Mouse (Mus musculus) naive thymus-derived CD4-positive, alpha-beta T cell, adult 2 months (primary cell): Measurements from ENCODE around the gene Chd5.
A peak's percentile ranks its signal among the peaks of the same experiment; 100 is the strongest.

ENCODE experiments used
- DNase-seq: peaks from one replicate; pipeline ENCODE4 v3.0.0-alpha.2; 2011; ENCODE audit warnings: low read depth

The Chd5 gene

GRCm38 (mm10) chr4:152434836-152435235 lies 96.4 kb downstream of the Chd5 start:
- DNase-seq: peak; percentile 81

- DNase-seq: peak; percentile 77
Measured at GRCm38 (mm10) chr4:152435255-152435654, 96.8 kb downstream of the Chd5 start.
